Mouse (Mus musculus) embryonic facial prominence, embryonic 14.5 days (tissue): ENCODE measurements around the gene Lrch4. TPM values are rescaled to one million over a fixed set of nuclear protein-coding genes. Genes with fewer than 3 reads are reported as not detected.

ENCODE experiments used
- ATAC-seq: fragments of 200-750 bp; cut with Nextera tagmentation; 2 replicates; pipeline ENCODE4 v1.8.0; 2017; ENCODE audit warnings: low read depth, moderate number of reproducible peaks, moderate TSS enrichment
- DNase-seq: peaks from one replicate; pipeline ENCODE4 v3.0.0-alpha.2; 2015; ENCODE audit warnings: low spot score
- H3K27ac ChIP-seq: fragments of 300-500 bp; sonication (generic); replicated peaks from 2 replicates; pipeline ENCODE4 v1.5.1; 2014; ENCODE audit warnings: low read depth, mild to moderate bottlenecking, low read length, moderate library complexity
- H3K27me3 ChIP-seq: fragments of 300-500 bp; sonication (generic); replicated peaks from 2 replicates; pipeline ENCODE4 v1.6.1; 2014; ENCODE audit warnings: low read length; ENCODE audit not compliant: control insufficient read depth, insufficient read depth
- H3K36me3 ChIP-seq: fragments of 300-500 bp; sonication (generic); 2 replicates; pipeline ENCODE4 v1.6.1; 2014; ENCODE audit warnings: low read length, mixed read lengths; ENCODE audit not compliant: control insufficient read depth, insufficient read depth
- H3K4me1 ChIP-seq: fragments of 300-500 bp; sonication (generic); 2 replicates; pipeline ENCODE4 v1.6.1; 2014; ENCODE audit warnings: antibody characterized with exemption, low read length; ENCODE audit not compliant: control insufficient read depth, insufficient read depth
- H3K4me2 ChIP-seq: fragments of 300-500 bp; sonication (generic); 2 replicates; pipeline ENCODE4 v1.6.1; 2014; ENCODE audit warnings: low read depth, mild to moderate bottlenecking, low read length, moderate library complexity, mixed read lengths
- H3K4me3 ChIP-seq: fragments of 300-500 bp; sonication (generic); 2 replicates; pipeline ENCODE4 v1.5.1; 2014; ENCODE audit warnings: low read depth, mild to moderate bottlenecking, low read length
- H3K9ac ChIP-seq: fragments of 300-500 bp; sonication (generic); 2 replicates; pipeline ENCODE4 v1.6.1; 2014; ENCODE audit warnings: low read depth, mild to moderate bottlenecking, low read length, moderate library complexity, mixed read lengths
- H3K9me3 ChIP-seq: fragments of 300-500 bp; sonication (generic); 2 replicates; pipeline ENCODE4 v1.6.1; 2016; ENCODE audit warnings: low read length; ENCODE audit not compliant: control insufficient read depth
- WGBS: fragments of 180-500 bp; shearing (Covaris S2); extraction: QIAGEN DNeasy Blood & Tissue Kit; methylation state at CpG from one replicate; pipeline ENCODE4 v1.1.7; 2014; 5-methylcytosine and 5-hydroxymethylcytosine counted together
- polyA plus RNA-seq: library from polyadenylated mRNA; unstranded; fragments of >200 nt; fragmentation: Nextera tagmentation; extraction: Ambion mirVana; gene quantifications from 2 replicates; pipeline ENCODE4 v1.2.1, GENCODE M21; 2014

The Lrch4 gene
- polyA plus RNA-seq, 1 experiment from 2014 or later: 36.5 TPM

DNA sequence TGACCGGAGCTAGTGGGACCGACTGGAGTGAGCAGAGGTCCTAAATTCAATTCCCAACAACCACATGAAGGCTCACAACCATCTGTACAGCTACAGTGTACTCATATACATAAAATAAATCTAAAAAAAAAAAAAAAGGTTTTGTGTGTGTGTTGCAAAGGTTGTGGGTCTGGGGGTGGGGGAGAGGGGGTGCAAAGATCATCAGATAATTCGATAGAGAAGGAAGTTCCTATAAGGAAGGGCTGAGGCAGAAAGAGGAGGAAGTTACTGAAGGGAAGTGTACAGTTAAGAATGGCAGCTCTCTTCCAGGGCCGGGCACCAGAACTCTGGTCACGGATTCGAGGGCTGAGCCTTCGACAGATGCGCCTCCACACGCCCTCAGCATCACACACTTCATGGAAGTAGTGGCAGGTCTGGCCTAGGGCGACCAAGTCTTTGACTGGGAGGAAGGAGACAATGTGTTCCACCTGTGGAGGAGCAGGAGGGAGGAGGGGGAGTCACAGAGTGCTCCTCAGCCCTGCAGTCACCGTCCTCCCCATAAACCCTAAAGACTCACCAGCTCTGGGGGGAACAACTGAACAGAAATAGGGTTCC, 4.9 kb upstream of the Lrch4 start:
- WGBS: 86% methylated on average over 11 of the region's 11 CpGs
- DNase-seq (no peak), ATAC-seq (no peak)
- Histone ChIP-seq H3K27me3 (no peaks in the 10 kb centered on the region), H3K4me2 (no peak overlapping the region), H3K9me3 (no peaks in the 10 kb centered on the region), H3K27ac (no peak overlapping the region), H3K36me3 (no peaks in the 10 kb centered on the region), H3K9ac (no peak overlapping the region), H3K4me3 (no peak overlapping the region), H3K4me1 (peaks cover 8% of the 10 kb centered on the region; the same call in 1 of the 2 replicates)

DNA sequence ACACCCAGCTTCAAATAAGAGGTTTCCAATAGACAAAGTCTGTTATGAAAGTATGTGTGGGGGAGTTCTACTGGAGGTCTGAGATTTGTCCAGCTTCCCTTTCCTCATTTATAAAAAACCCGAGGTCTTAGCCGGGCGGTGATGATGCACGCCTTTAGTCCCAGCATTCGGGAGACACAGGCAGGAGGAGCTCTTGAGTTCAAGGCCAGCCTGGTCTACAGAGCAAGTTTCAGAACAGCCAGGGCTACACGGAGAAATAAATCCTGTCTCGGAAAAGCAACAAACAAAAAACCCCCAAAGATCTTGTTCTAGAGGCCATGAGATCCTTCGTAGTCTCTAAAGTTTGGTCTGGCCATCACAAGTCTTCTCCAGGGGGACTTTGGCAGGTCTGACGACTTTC, 930 bp upstream of the Lrch4 start:
- H3K4me3 ChIP-seq: peak overlapping the region; percentile 51
- ATAC-seq (no peak), DNase-seq (no peak)
- H3K9ac ChIP-seq: peak overlapping the region; percentile 67
- H3K9me3 ChIP-seq: no peaks in the 10 kb centered on the region
- under 1% methylated on average over 9 of the region's 9 CpGs for WGBS
- peak overlapping the region; percentile 88 for H3K27ac ChIP-seq
- no peaks in the 10 kb centered on the region for H3K36me3 ChIP-seq
- no peaks in the 10 kb centered on the region for H3K27me3 ChIP-seq
- H3K4me1 ChIP-seq: peaks cover 33% of the 10 kb centered on the region
- peak overlapping the region; percentile 70 for H3K4me2 ChIP-seq

DNA sequence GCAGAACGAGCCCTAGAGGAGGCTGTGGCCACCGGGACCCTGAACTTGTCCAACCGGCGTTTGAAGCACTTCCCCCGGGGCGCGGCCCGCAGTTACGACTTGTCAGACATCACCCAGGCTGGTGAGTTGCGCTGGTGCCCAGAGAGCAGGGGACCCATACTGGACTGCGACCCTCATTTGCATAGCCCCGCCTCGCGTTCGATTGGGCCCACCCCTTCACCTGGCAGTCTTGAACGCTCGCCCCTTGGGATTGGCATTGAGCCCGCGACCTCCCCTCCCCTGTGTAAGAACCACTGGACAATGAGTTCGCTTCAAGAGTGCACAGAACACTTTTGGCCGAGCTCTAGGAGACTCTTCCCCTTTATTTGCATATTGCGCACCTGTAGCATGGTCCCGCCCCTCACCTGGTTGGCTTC, 393 bp downstream of the Lrch4 start:
- ATAC-seq: 0 out of 2 replicates have a peak, but pooled peaks have one; percentile 4
- H3K4me2 ChIP-seq: peak overlapping the region; percentile 94
- H3K27ac ChIP-seq: peak overlapping the region; percentile 89
- DNase-seq: peak; percentile 77
- peaks cover 34% of the 10 kb centered on the region for H3K4me1 ChIP-seq
- WGBS: 0% methylated on average over 21 of the region's 23 CpGs
- peak overlapping the region; percentile 81 for H3K9ac ChIP-seq
- H3K9me3 ChIP-seq: no peaks in the 10 kb centered on the region
- no peaks in the 10 kb centered on the region for H3K27me3 ChIP-seq
- peaks cover 9% of the 10 kb centered on the region for H3K36me3 ChIP-seq
- peak overlapping the region; percentile 99 for H3K4me3 ChIP-seq

DNA sequence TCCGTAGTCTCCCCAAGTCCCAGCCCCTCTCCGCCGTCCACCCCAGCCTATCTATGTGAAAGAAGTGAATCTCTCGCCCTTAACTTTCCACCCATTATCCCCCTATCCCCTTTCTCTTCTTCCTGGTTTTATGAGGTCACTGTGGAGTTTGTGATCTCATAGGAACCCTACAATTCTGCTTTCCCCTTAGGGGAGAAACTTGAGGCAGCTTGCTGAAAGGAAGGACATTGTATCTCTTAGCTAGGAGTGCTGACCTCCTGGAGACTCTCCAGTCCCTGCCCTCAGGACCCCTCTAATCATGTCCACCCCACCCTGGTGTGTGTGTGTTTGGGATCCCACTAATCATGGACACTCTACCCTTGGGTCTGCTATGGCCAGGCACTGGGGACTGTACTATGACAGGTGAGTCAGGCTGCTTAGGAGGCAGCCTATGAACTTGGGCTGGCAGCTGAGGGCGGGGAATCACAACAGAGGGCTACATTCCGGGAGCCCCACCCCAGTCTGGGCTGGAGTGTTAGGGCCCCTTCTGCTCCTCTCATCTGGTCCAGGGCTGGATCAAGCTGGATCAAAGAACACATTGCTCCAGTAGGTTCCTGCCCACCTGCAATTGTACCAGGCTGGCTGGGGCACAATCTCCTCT, 1.1 kb downstream of the Lrch4 start:
- H3K4me1 ChIP-seq: peaks cover 34% of the 10 kb centered on the region
- ATAC-seq (no peak; the same call in 1 of the 2 replicates), DNase-seq (peak; percentile 61)
- peak overlapping the region; percentile 81 for H3K9ac ChIP-seq
- no peaks in the 10 kb centered on the region for H3K27me3 ChIP-seq
- peak overlapping the region; percentile 89 for H3K27ac ChIP-seq
- H3K36me3 ChIP-seq: peaks cover 15% of the 10 kb centered on the region
- peak overlapping the region; percentile 94 for H3K4me2 ChIP-seq
- peak overlapping the region; percentile 99 for H3K4me3 ChIP-seq
- no peaks in the 10 kb centered on the region for H3K9me3 ChIP-seq
- 14% methylated on average over 6 of the region's 6 CpGs for WGBS

DNA sequence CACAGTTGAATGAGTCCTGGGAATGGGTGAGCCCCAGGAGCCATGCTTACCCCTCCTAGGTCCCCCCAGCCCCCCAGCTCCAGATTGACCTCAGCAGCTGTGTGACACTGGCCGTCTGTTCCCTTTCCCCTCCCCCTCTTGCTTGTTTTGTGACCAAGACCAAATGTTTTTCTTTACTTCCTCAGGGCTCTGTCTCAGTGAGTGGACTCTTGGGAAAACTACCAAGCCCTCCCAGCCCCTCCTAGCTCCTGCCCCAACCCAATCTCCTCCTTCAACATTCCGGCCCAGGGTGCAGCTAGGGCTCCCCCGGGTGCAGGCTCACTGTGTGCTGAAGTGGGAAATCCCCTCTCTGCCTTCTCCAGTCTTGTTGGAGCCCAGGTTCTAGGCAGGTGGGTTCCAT, 1.7 kb downstream of the Lrch4 start:
- H3K36me3 ChIP-seq: peaks cover 21% of the 10 kb centered on the region
- ATAC-seq (no peak), DNase-seq (no peak)
- no peaks in the 10 kb centered on the region for H3K27me3 ChIP-seq
- peak overlapping the region; percentile 99 for H3K4me3 ChIP-seq
- peak overlapping the region; percentile 89 for H3K27ac ChIP-seq
- 31% methylated on average over 3 of the region's 3 CpGs for WGBS
- peaks cover 34% of the 10 kb centered on the region for H3K4me1 ChIP-seq
- peak overlapping the region; percentile 94 for H3K4me2 ChIP-seq
- no peaks in the 10 kb centered on the region for H3K9me3 ChIP-seq
- H3K9ac ChIP-seq: peak overlapping the region; percentile 81

DNA sequence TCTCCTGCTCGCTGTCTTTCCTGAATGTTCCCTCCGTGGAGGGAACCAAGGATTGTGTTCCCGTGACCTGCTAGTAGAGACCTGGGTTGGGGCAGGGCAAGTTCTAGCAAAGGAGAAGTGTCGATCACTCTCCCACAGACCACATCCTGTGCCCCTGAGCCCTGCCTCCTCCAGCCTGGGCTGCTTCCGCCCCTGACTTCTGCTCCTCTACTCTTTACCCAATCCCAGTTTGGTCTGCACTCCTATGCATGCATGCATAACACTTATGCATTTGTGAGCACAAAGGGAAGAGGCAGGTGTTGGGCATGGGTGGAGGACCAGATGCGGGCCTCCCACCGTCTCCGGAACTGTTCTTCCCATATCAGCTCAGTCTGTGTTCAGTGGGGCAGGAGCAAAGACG, 2.2 kb downstream of the Lrch4 start:
- Histone ChIP-seq H3K27ac (peak overlapping the region; percentile 89), H3K4me1 (peaks cover 34% of the 10 kb centered on the region), H3K4me3 (peak overlapping the region; percentile 99; the same call in 1 of the 2 replicates), H3K9me3 (no peaks in the 10 kb centered on the region), H3K27me3 (no peaks in the 10 kb centered on the region), H3K36me3 (peaks cover 26% of the 10 kb centered on the region), H3K9ac (peak overlapping the region; percentile 81; the same call in 1 of the 2 replicates), H3K4me2 (peak overlapping the region; percentile 94)
- ATAC-seq (no peak), DNase-seq (no peak)
- 55% methylated on average over 9 of the region's 9 CpGs for WGBS

DNA sequence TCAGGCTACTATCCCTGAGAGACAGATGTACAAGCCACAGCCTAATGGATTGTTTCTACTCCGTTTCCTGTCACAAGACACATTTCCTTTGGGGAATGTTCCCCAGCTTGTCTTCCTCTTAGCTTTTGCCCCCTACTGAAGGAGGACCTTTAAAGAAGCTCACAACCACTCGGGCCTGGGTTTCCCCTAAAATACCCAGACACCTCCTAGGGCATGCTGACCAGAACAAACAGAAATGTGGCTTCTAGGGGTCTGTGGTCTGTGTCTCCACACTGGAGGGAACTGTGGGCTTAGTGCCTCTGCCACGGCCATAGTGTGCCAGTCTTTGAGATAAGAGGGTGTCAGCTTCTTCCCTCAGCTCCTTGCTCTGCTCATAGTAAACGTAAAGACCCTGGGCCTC, 2.7 kb downstream of the Lrch4 start:
- Histone ChIP-seq H3K36me3 (peaks cover 31% of the 10 kb centered on the region), H3K4me1 (peaks cover 34% of the 10 kb centered on the region), H3K27ac (0 out of 2 replicates have a peak overlapping the region, but pooled peaks have one; percentile 28), H3K9ac (peak overlapping the region; percentile 31; the same call in 1 of the 2 replicates), H3K4me2 (peak overlapping the region; percentile 94), H3K9me3 (no peaks in the 10 kb centered on the region), H3K4me3 (no peak overlapping the region), H3K27me3 (no peaks in the 10 kb centered on the region)
- DNase-seq (no peak), ATAC-seq (no peak)
- WGBS: 60% methylated on average over 4 of the region's 4 CpGs

DNA sequence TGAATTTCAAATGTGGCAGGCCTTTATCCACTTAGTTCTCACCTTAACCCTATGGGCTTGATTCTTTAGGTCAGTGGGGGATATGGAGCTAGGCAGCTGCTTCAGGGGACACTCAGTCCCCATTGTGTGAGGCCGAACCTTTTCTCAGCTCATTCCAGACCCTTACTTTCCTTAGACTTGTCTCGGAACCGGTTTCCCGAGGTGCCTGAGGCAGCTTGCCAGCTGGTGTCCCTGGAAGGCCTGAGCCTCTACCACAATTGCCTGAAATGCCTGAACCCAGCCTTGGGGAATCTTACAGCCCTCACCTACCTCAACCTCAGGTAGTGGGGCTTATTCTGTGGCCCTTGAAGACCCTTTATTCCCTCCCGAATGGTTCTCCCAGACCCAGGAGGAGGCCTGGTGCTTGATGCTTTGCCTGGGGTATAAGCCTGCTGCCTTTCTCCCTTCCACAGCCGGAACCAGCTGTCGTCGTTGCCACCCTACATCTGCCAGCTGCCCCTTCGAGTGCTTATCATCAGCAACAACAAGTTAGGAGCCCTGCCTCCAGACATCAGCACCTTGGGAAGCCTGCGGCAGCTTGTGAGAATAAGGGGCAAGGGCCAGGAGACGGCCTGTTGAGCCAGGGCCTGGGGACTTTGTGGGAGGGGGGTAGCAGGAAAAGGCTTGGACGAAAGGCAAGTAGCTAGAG, 4.6 kb downstream of the Lrch4 start:
- ATAC-seq: no peak
- no peak for DNase-seq
- no peaks in the 10 kb centered on the region for H3K9me3 ChIP-seq
- H3K27me3 ChIP-seq: no peaks in the 10 kb centered on the region
- H3K4me2 ChIP-seq: no peak overlapping the region
- no peak overlapping the region for H3K4me3 ChIP-seq
- peaks cover 26% of the 10 kb centered on the region for H3K4me1 ChIP-seq
- H3K9ac ChIP-seq: peak overlapping the region; percentile 23; the same call in 1 of the 2 replicates
- H3K36me3 ChIP-seq: peaks cover 50% of the 10 kb centered on the region
- 70% methylated on average over 12 of the region's 12 CpGs for WGBS
- H3K27ac ChIP-seq: 0 out of 2 replicates have a peak overlapping the region, but pooled peaks have one; percentile 21
